Mouse (Mus musculus): Measurements from ENCODE around the gene Gmps. TPM values are rescaled to one million over a fixed set of nuclear protein-coding genes. Genes with fewer than 3 reads are reported as not detected.

The Gmps gene
- polyA plus RNA-seq (2016; fragmentation: Nextera tagmentation; extraction: Ambion mirVana) = 77.4 and 79.1 TPM in 2 replicates

DNA sequence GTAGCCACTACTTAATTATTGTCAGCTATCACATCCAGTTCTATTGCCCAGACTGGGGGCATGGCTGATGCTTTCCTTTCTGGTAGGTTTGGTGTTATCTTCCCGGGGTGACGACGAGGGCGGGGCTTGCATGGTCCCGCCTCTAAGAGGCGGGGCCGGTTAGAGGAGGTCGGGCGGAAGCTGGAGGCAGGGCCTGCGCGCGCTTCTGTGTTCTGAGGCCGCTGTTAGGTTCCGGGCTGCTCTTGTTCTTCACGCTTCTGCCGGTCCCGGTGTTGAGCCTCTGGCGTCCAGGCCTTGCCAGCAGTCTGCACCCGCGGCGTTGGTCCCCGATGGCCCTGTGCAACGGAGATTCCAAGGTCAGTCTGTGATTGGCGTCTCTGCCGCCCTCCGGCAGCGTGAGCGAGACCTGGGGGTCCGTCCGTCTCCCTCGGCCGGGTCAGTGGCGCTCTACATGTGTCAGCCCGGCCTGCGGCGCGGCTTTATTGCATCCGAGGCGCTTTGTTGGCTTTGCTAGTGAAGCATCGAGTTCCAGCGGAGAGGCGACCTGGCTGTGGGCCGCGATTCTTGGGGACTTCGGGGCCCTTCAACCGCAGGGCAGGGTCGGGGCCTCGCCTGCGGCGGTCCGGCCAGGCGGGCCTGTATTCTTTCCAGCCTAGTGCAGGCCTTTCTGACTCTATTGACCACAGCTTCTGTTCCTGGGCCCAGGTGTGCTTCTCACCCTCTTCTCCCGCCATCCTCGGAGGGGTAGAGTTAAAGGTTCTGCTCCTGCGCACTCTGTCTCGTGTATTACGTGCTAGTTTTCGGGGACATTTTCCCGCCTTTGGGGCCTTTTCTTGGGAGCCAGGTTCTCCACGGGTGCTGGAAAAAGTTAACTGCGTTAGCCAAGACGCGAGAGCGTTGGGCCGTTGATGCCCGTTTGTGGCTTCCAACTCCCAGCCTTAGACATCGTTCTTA, at the start of gene Gmps:
TSS of gene Gmps (plus strand) at position 152 of the 954 bp plus-strand sequence.
- peak; percentile 92 for DNase-seq (ENCODE audit: low spot score)
- H3K27ac ChIP-seq (replicated peaks) = peak within 1 kb of the TSS; percentile 96
- WGBS = under 1% methylated on average over 67 of the region's 67 CpGs

DNA sequence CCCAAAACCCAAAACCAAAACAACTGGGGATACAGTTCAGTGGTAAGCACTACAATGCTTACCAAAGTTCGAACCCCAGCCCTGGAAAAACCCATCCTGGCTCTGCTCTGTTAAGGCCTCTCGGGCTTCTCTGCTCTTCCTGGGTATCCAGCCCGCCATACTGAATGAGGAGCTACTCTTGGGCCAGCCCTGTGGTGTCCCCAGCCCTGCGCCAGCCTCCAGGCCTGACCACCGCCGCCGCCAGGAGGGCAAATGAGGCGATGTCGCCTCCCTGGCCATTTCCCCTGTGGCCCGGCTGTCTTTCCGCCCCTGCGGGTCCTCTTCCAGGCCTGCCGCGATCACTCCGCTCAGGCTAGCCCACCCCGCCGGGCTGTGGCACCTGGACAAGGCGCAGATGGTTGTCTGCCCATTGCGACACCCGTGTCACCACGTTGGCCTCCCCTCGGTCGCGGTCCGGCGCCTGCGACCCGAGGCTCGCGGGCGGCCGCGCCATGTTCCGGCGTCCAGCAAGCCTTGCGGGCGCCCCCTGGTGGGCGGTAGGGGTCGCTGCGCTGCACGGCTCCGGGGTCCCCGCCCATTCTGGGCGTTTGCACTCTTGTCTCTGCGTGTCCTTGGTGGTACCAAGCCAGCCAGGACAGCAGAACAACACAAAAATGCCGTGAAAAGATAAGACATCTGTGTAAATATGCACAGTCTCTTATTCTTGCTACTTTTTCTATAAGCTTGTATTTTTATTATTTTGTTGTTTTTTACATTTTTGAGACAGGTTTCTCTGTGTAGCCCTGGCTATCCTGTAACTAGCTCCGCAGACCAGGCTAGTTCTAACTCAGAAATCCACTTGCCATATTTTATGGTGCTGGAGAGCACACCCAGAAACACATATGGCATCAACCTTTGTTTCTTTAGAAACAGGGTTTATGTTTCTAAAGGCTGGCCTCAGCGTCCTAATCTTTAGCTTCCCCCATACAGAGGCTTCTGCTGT, 46.7 kb upstream of the Gmps start, which contains the start of gene E130311K13Rik:
TSS of gene E130311K13Rik (minus strand) at position 595 of the 982 bp plus-strand sequence.
- no peaks in the 10 kb centered on the region for H3K9me3 ChIP-seq (replicated peaks)

More for the DNA sequence above, at the start of gene Gmps:
- H3K27me3 ChIP-seq (ENCODE audit: low read depth, poor library complexity, severe bottlenecking) = no peaks in the 10 kb centered on the region
- H3K9me3 ChIP-seq (replicated peaks) = no peaks in the 10 kb centered on the region
- peak within 1 kb of the TSS; percentile 91 for H3K4me3 ChIP-seq
- peaks cover 21% of the 10 kb centered on the region for H3K4me1 ChIP-seq
- H3K36me3 ChIP-seq = peaks cover 20% of the 10 kb centered on the region

DNA sequence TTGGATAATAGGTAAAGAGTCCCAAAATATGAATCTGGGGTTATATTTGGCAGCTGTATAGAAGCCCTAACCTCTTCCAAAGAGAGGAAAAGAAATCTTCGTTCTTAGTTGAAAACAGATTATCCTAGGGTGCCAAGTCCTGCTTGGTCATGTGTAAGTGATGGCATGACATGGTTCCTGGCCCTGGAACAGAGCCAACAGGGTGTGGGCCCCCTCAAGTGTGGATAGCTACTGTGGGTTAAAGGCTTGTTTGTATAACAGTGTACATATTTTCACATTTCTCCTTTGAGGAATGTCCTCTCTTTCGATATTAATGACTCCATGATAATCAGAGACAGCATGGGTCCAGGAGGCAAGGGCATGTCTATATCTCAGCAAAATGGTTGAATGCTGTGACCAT, 37.0 kb upstream of the Gmps start:
- H3K4me1 ChIP-seq = no peaks in the 10 kb centered on the region
- WGBS = 91% methylated on average over 2 of the region's 2 CpGs
- no peak for DNase-seq (ENCODE audit: low spot score)

More for the DNA sequence above, 46.7 kb upstream of the Gmps start, which contains the start of gene E130311K13Rik:
- Histone ChIP-seq H3K36me3 (no peaks in the 10 kb centered on the region), H3K4me3 (peak within 1 kb of the TSS; percentile 73), H3K4me1 (peaks cover 6% of the 10 kb centered on the region; the same call in 1 of the 2 replicates), H3K27ac (replicated peaks) (peak within 1 kb of the TSS; percentile 97), H3K27me3 (ENCODE audit: low read depth, poor library complexity, severe bottlenecking) (no peaks in the 10 kb centered on the region)
- peak; percentile 89 for DNase-seq (ENCODE audit: low spot score)
- 5% methylated on average over 48 of the region's 48 CpGs for WGBS

DNA sequence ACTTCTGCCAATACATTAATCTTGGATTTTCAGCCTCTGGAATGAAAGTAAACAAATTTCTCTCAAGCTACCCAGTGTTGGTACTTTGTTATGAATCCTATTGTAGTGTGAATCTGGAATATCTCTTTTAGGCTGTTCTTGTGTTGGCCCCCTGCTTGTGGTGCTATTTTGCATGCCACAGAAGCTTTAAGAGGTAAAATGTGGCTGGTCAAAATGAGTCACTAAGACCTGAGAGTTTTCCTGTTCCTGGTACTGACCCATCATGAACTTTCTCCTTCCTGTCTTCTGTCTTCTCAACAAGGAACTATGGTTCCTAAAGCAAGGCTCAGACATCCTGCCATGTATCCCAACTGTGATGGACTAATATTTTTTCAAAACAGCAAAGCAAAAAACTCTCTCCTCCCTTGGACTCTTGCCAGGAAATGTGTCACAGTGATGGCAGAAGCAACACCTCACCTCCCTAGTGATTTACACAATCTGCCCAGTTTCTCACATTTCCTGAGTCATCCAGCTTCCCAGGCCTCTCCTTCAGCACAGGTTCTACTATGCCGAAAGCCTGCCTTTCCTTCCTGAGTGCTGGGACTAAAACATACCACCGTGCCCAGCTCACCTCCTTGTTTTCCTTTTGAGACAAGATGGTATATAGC, 34.6 kb upstream of the Gmps start:
- DNase-seq (ENCODE audit: low spot score) = no peak
- no peak overlapping the region for H3K27ac ChIP-seq (replicated peaks)
- H3K9me3 ChIP-seq (replicated peaks) = no peaks in the 10 kb centered on the region
- peaks cover 15% of the 10 kb centered on the region for H3K36me3 ChIP-seq
- H3K4me1 ChIP-seq = no peaks in the 10 kb centered on the region
- 91% methylated on average over 2 of the region's 2 CpGs for WGBS
- no peaks in the 10 kb centered on the region for H3K27me3 ChIP-seq (ENCODE audit: low read depth, poor library complexity, severe bottlenecking)
- H3K4me3 ChIP-seq = no peak overlapping the region

More for the DNA sequence above, 37.0 kb upstream of the Gmps start:
- Histone ChIP-seq H3K36me3 (peaks cover 8% of the 10 kb centered on the region), H3K27ac (replicated peaks) (no peak overlapping the region), H3K9me3 (replicated peaks) (no peaks in the 10 kb centered on the region), H3K27me3 (ENCODE audit: low read depth, poor library complexity, severe bottlenecking) (no peaks in the 10 kb centered on the region), H3K4me3 (no peak overlapping the region)

DNA sequence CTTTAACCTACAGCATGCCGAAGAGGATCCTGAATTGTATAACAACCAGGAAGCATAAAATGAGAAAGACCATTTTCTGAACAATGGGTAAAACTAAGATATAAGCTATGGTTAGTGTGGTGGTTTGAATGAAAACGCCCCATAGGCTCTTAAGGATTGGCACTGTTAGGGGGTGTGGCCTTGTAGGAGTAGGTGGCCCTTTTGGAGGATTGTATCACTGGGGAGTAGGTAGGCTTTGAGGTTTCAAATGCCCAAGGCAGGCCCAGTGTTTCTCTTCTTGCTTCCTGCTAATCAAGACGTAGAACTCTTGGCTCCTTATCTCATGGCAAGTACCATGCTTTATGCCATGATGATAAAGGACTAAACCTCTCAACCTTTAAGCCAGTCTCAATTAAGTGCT, 26.1 kb upstream of the Gmps start:
- peaks cover 8% of the 10 kb centered on the region; the same call in 1 of the 2 replicates for H3K36me3 ChIP-seq
- no peak overlapping the region for H3K4me3 ChIP-seq
- H3K27ac ChIP-seq (replicated peaks) = no peak overlapping the region
- H3K9me3 ChIP-seq (replicated peaks) = no peaks in the 10 kb centered on the region
- no peaks in the 10 kb centered on the region for H3K27me3 ChIP-seq (ENCODE audit: low read depth, poor library complexity, severe bottlenecking)
- DNase-seq (ENCODE audit: low spot score) = no peak
- 84% methylated on average over 3 of the region's 3 CpGs for WGBS
- H3K4me1 ChIP-seq = no peaks in the 10 kb centered on the region

DNA sequence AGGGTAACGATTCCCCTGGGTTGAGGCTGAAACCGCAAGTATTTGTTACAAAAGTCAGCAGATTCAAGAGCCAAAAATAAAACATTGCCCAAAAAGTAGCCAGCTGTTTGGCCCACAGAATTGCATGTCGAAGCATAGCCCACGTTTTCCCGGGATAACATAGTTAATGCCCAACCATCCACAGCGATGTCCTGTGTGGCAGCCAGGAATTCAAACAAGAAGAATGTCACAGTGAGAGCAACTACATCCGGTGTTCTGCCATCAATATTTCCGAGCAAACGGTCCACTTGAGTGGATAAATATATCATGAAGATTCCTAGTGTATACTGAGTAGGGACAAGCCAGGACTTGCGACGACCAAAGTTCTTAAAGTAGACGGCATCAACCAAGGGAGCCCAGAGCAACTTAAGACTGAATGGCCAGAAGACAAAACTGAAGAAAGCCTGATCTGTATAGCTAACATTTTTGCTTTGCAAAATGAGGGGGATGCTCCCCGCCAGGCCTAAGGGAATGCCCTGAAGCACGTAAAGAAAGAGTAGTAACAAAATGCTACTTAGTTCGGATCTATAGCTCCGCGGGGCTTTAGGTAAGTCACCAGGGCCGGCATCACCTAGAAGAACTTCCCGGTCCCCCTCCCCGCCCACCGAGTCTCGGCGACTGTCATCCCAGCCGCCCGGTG, 12.3 kb upstream of the Gmps start:
- 12% methylated on average over 25 of the region's 25 CpGs for WGBS
- peak overlapping the region; percentile 88 for H3K27ac ChIP-seq (replicated peaks)

DNA sequence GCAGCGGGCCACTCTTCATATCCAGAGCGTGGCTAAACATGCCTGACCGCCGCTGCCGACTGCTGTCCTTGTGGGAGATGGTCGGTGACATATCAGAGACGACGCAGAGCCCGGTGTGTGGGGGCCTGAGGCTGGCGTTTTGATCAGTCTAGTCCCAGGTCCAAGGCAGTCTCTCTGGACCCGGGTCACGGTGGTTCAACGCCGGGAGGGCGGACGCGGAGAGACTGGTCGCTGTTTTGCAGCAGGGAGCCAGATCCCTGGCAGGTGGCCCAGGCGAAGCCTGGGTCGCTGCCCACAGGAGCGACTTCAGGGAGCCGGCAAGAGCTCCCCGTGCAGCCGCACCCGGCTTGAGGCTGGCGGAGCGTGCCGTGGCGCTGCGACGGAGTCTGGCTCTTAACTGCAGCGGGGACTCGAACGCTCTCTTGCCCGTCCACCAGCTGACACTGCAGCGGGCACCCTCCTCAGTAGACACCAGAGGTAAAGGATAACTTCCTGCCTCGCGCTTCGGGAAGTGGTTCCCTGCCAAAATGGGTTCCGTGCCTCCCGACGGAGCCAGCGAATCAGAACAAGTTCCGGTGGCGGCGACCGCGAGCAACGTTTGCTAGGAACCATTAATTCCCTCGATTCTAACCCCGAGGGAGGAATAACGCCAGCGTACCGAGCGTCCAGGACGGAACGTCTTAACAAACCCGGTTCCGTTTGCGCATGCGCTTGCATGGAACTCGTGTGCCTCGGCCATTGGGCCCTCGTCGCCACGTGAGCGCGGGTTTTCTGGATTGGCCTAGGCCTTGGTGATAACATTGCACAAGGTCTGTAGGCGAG, 11.6 kb upstream of the Gmps start, which contains the start of gene Slc33a1:
TSS of gene Slc33a1 (minus strand) at position 669 of the 822 bp plus-strand sequence.
- H3K9me3 ChIP-seq (replicated peaks) = no peaks in the 10 kb centered on the region
- H3K27me3 ChIP-seq (ENCODE audit: low read depth, poor library complexity, severe bottlenecking) = peaks cover 13% of the 10 kb centered on the region
- no peaks in the 10 kb centered on the region for H3K36me3 ChIP-seq
- H3K4me3 ChIP-seq = peak within 1 kb of the TSS; percentile 89
- WGBS = under 1% methylated on average over 69 of the region's 69 CpGs
- peaks cover 29% of the 10 kb centered on the region for H3K4me1 ChIP-seq
- H3K27ac ChIP-seq (replicated peaks) = peak within 1 kb of the TSS; percentile 88
- peak; percentile 98 for DNase-seq (ENCODE audit: low spot score)

More for the DNA sequence above, 12.3 kb upstream of the Gmps start:
- peaks cover 29% of the 10 kb centered on the region for H3K4me1 ChIP-seq
- DNase-seq (ENCODE audit: low spot score) = no peak
- no peaks in the 10 kb centered on the region for H3K36me3 ChIP-seq
- H3K9me3 ChIP-seq (replicated peaks) = no peaks in the 10 kb centered on the region
- H3K27me3 ChIP-seq (ENCODE audit: low read depth, poor library complexity, severe bottlenecking) = peaks cover 13% of the 10 kb centered on the region
- peak overlapping the region; percentile 89 for H3K4me3 ChIP-seq

DNA sequence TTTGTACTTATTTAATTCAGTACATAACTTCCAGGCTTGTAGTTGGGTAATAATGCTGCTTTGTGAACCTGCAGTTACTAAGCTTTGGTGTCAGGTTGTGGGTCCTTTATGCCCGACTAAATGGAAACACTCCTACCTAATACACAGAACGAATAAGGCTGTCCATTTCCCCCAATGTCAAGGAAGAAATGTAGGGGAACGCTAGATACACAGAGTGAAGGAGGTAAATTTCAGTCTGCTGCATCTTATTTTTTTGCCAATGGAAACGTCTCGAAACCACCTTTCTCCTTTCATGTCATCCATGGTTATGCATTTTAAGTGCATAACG, 11.0 kb upstream of the Gmps start:
- Histone ChIP-seq H3K9me3 (replicated peaks) (no peaks in the 10 kb centered on the region), H3K27me3 (ENCODE audit: low read depth, poor library complexity, severe bottlenecking) (peaks cover 13% of the 10 kb centered on the region), H3K36me3 (no peaks in the 10 kb centered on the region), H3K4me3 (peak overlapping the region; percentile 89), H3K4me1 (peaks cover 29% of the 10 kb centered on the region), H3K27ac (replicated peaks) (peak overlapping the region; percentile 88)
- WGBS = 80% methylated on average over 6 of the region's 6 CpGs
- no peak for DNase-seq (ENCODE audit: low spot score)

DNA sequence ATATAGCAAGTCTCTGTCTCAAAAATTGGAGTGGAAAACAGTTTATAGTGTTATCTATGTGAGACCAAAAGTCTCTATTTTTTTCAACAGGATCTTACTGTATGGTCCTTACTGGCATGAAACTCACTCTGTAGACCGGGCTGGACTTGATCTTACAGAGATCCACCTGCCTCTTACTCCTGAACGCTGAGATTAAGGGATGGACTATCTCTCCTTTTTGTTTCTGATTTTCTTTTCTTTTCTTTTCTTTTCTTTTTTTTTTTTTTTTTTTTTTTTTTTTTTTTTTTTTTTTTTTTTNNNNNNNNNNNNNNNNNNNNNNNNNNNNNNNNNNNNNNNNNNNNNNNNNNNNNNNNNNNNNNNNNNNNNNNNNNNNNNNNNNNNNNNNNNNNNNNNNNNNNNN, 10.0 kb upstream of the Gmps start:
- 67% methylated on average over 2 of the region's 2 CpGs for WGBS
- Histone ChIP-seq H3K27ac (replicated peaks) (no peak overlapping the region), H3K27me3 (ENCODE audit: low read depth, poor library complexity, severe bottlenecking) (peaks cover 13% of the 10 kb centered on the region)

DNA sequence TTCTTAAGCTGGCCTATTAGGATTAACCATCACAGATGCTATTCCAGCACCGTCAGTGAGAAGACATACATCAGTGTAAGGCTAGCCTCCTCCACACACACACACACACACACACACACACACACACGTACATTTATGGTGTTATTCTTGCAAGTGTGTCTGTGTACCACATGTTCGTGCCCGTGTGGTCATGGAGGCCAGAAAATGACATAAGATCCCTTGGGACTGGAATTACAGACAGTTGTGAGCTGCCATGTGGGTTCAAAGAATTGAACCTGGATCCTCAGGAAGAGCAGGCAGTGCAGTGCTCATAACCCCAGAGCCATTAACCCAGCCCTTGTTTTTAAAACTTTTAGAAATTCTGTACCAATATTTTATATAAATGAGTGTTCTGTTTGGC, 2.0 kb downstream of the Gmps start:
- 86% methylated on average over 4 of the region's 4 CpGs for WGBS
- H3K4me1 ChIP-seq = peaks cover 21% of the 10 kb centered on the region
- no peak overlapping the region for H3K27ac ChIP-seq (replicated peaks)
- DNase-seq (ENCODE audit: low spot score) = no peak
- no peaks in the 10 kb centered on the region for H3K27me3 ChIP-seq (ENCODE audit: low read depth, poor library complexity, severe bottlenecking)
- no peaks in the 10 kb centered on the region for H3K9me3 ChIP-seq (replicated peaks)
- peaks cover 35% of the 10 kb centered on the region for H3K36me3 ChIP-seq
- peak overlapping the region; percentile 91; the same call in 1 of the 2 replicates for H3K4me3 ChIP-seq

More for the DNA sequence above, 10.0 kb upstream of the Gmps start:
- no peak overlapping the region for H3K4me3 ChIP-seq
- no peaks in the 10 kb centered on the region for H3K36me3 ChIP-seq
- DNase-seq (ENCODE audit: low spot score) = no peak
- peaks cover 29% of the 10 kb centered on the region for H3K4me1 ChIP-seq
- H3K9me3 ChIP-seq (replicated peaks) = no peaks in the 10 kb centered on the region

DNA sequence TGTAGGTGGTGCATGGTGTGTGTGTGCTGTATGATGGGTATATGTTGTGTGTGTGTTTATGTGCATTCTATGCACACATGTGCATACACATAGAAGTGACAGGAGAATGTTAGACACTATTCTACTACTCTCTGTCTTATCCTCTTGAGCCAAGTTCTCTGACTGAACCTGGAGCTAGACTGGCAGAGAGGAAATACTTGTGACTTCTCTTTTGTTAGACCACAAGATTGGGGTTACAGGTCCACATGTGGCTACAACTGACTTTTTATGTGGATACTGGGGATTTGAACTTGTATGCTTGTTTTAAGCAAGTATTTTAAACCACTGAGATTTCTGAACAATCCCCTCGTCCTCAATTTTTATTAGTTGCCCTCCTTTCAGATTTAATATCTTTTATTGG, 10.8 kb downstream of the Gmps start:
- no peaks in the 10 kb centered on the region for H3K9me3 ChIP-seq (replicated peaks)
- H3K27ac ChIP-seq (replicated peaks) = no peak overlapping the region
- H3K4me3 ChIP-seq = no peak overlapping the region
- no peaks in the 10 kb centered on the region for H3K27me3 ChIP-seq (ENCODE audit: low read depth, poor library complexity, severe bottlenecking)
- no peak for DNase-seq (ENCODE audit: low spot score)
- 82% methylated on average over 1 of the region's 1 CpGs for WGBS
- H3K36me3 ChIP-seq = peaks cover 96% of the 10 kb centered on the region
- H3K4me1 ChIP-seq = no peaks in the 10 kb centered on the region

Data from midbrain, embryonic 10.5 days (tissue).